Mouse (Mus musculus) granulocyte monocyte progenitor cell, adult 5-6 weeks (primary cell): ENCODE data around the gene Plod2. TPM values are rescaled to one million over a fixed set of nuclear protein-coding genes. Genes with fewer than 3 reads are reported as not detected.

ENCODE experiments used
- ATAC-seq: replicated peaks from 2 replicates; pipeline ENCODE4 v1.8.0; 2016; ENCODE audit warnings: mild to moderate bottlenecking, moderate TSS enrichment, inconsistent platforms; ENCODE audit not compliant: poor library complexity, severe bottlenecking
- total RNA-seq, 2 experiments: library from RNA; stranded (forward) in 1 of 2; stranded (reverse) in 1 of 2; fragments of 200-712, 200-1000 nt in 1 of 2; fragments of >200 nt in 1 of 2; fragmentation: Nextera tagmentation in 1 of 2; gene quantifications; 2 replicates each; pipeline ENCODE4 v1.2.3; 2014 to 2017

Plod2 gene
- total RNA-seq, 2 experiments from 2014 or later: 0.45 to 1.3 TPM

- ATAC-seq: no peak
These were observed 55.0 kb downstream of the Plod2 start for GRCm38 (mm10) chr9:92596916-92597547.

- no peak for ATAC-seq
These were observed 55.8 kb downstream of the Plod2 start for GRCm38 (mm10) chr9:92597776-92598175.

GRCm38 (mm10) chr9:92599940-92600538, 58.0 kb downstream of the Plod2 start:
- ATAC-seq: no peak

GRCm38 (mm10) chr9:92601551-92601950, 59.5 kb downstream of the Plod2 start:
- no peak for ATAC-seq

- no peak for ATAC-seq
These were observed 61.5 kb downstream of the Plod2 start for GRCm38 (mm10) chr9:92603541-92603940.

GRCm38 (mm10) chr9:92610628-92611267, 68.7 kb downstream of the Plod2 start:
- ATAC-seq: peak; percentile 65

- no peak for ATAC-seq
These were observed 70.6 kb downstream of the Plod2 start for GRCm38 (mm10) chr9:92612641-92613040.

- ATAC-seq: no peak
These were observed 71.2 kb downstream of the Plod2 start for GRCm38 (mm10) chr9:92613206-92613605.

GRCm38 (mm10) chr9:92616418-92616817, 74.4 kb downstream of the Plod2 start:
- ATAC-seq: no peak

- no peak for ATAC-seq
These were observed 75.4 kb downstream of the Plod2 start for GRCm38 (mm10) chr9:92617376-92617775.

- ATAC-seq: no peak
These were observed 78.1 kb downstream of the Plod2 start for GRCm38 (mm10) chr9:92620088-92620487.

GRCm38 (mm10) chr9:92621246-92621645, 79.2 kb downstream of the Plod2 start:
- no peak for ATAC-seq

- ATAC-seq: no peak
These were observed 79.9 kb downstream of the Plod2 start for GRCm38 (mm10) chr9:92621878-92622282.

GRCm38 (mm10) chr9:92634792-92635191, 92.8 kb downstream of the Plod2 start:
- no peak for ATAC-seq

GRCm38 (mm10) chr9:92639200-92639897, 97.3 kb downstream of the Plod2 start:
- no peak; the same call in 1 of the 2 replicates for ATAC-seq

- no peak for ATAC-seq
These were observed 99.7 kb downstream of the Plod2 start for GRCm38 (mm10) chr9:92641717-92642116.

Other genes starting within 250 kb of the Plod2 start
- not detected in 2 replicates for gene 1700057G04Rik, start 232.8 kb upstream of the Plod2 start, total RNA-seq (2014; fragmentation: Nextera tagmentation)
- gene 1700057G04Rik, start 232.8 kb upstream of the Plod2 start, total RNA-seq (2017): not detected in 2 replicates
- not detected in 2 replicates for gene Plscr4, start 84.8 kb upstream of the Plod2 start, total RNA-seq (2014; fragmentation: Nextera tagmentation)
- 0.04 TPM in 1 of 2 replicates, not detected in the other for gene Plscr4, start 84.8 kb upstream of the Plod2 start, total RNA-seq (2017)